Mouse (Mus musculus): ENCODE data around the gene Nol8. TPM values are rescaled to one million over a fixed set of nuclear protein-coding genes. Genes with fewer than 3 reads are reported as not detected.

Nol8 gene
- polyA plus RNA-seq, 1 experiment from 2014 or later, result 12.5 TPM

DNA sequence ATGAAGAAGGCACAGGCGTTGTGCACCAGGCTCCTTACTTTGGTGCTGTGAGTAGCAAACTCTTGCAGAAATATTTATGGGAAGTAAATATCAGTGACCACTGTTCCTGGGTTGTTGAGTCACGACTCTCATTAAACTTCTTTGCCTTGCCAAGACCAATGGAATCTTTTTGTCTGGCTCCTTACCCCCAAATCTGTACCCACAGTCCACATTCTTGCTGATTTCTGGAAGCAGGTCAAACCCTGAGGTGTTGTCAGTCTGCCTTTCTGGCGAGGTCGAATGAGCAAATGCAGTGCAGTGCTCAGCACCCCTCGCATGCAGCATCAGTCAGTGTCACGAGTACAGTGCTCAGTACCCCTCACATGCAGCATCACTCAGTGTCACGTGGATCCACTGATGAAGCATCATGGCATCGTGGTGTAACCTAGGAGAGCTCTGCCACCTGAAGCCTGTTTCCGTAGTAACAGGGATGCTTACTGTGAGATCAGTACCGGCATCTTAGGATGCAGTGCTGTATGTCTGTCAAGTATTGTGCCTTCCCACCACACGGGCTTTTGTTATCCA lies 50.4 kb downstream of the Nol8 start:
- WGBS, result 90% methylated on average over 11 of the region's 11 CpGs
- no peak overlapping the region for H3K9ac ChIP-seq
- peaks cover 72% of the 10 kb centered on the region for H3K36me3 ChIP-seq
- no peak overlapping the region for H3K27ac ChIP-seq
- H3K27me3 ChIP-seq, result no peaks in the 10 kb centered on the region
- no peak for ATAC-seq (ENCODE audit: borderline replicate concordance, extremely low read depth, low FRiP score, low TSS enrichment)
- no peak overlapping the region for H3K4me2 ChIP-seq
- no peaks in the 10 kb centered on the region for H3K4me1 ChIP-seq
- no peaks in the 10 kb centered on the region for H3K9me3 ChIP-seq
- H3K4me3 ChIP-seq, result no peak overlapping the region

DNA sequence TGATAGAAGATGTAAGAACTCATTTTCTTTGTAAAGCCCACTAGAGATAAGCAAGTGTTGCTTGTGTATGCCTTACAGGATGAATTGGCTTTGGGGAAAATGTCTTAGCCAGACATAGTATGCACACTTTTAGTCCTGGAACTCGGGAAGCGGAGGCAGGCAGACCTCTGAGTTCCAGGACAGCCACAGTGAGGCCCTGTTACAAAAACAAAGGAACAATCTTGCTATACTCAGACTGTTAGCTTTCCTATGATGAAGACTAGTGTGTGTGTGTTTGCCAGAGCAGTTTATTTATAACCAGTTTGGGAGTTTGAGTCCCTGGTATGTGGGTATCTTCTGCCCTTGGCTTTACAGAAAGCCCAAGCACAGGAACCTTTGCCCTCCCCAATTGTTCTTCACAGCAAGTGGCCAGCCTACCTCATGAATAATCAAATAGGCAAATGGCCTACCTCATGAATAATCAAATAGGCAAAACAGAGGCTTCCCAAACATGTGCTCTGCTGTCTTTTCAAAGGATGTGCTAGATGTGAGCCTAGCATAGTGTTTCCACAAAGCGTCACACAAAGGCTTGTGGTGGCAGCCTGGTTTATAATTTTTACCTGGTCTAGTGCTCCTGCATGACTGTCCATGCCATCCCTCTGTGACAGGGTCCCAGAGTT lies 53.3 kb downstream of the Nol8 start:
- Histone ChIP-seq H3K4me3 (no peak overlapping the region), H3K9me3 (no peaks in the 10 kb centered on the region), H3K9ac (no peak overlapping the region), H3K27ac (no peak overlapping the region), H3K36me3 (peaks cover 81% of the 10 kb centered on the region), H3K27me3 (no peaks in the 10 kb centered on the region), H3K4me1 (no peaks in the 10 kb centered on the region), H3K4me2 (no peak overlapping the region)
- no peak for ATAC-seq (ENCODE audit: borderline replicate concordance, extremely low read depth, low FRiP score, low TSS enrichment)
- WGBS, result 90% methylated on average over 3 of the region's 3 CpGs

DNA sequence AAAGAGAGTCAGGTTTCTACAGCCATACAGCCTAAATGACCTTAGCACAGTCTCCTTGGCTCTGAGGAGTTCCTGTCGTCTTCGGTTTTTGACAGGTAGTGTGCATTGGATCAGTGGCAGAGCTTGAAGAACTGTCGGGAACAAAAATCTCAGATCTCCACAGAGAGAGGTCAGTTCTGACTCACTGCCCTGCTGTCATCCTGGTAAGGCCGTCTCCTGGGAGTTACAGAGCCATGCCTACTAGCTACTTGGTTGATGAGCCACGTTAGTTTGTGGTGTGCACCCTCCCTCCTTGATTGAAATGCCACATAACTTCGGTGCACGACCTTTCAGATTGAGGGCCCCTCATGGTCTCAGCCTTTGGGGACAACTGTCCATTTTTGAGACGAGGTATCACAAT lies 55.4 kb downstream of the Nol8 start:
- WGBS, result 90% methylated on average over 8 of the region's 8 CpGs
- H3K9ac ChIP-seq, result no peak overlapping the region
- no peak overlapping the region for H3K4me3 ChIP-seq
- no peak overlapping the region for H3K4me2 ChIP-seq
- ATAC-seq (ENCODE audit: borderline replicate concordance, extremely low read depth, low FRiP score, low TSS enrichment), result no peak
- H3K36me3 ChIP-seq, result peaks cover 79% of the 10 kb centered on the region
- H3K9me3 ChIP-seq, result no peaks in the 10 kb centered on the region
- H3K27me3 ChIP-seq, result no peaks in the 10 kb centered on the region
- no peak overlapping the region for H3K27ac ChIP-seq
- H3K4me1 ChIP-seq, result no peaks in the 10 kb centered on the region

DNA sequence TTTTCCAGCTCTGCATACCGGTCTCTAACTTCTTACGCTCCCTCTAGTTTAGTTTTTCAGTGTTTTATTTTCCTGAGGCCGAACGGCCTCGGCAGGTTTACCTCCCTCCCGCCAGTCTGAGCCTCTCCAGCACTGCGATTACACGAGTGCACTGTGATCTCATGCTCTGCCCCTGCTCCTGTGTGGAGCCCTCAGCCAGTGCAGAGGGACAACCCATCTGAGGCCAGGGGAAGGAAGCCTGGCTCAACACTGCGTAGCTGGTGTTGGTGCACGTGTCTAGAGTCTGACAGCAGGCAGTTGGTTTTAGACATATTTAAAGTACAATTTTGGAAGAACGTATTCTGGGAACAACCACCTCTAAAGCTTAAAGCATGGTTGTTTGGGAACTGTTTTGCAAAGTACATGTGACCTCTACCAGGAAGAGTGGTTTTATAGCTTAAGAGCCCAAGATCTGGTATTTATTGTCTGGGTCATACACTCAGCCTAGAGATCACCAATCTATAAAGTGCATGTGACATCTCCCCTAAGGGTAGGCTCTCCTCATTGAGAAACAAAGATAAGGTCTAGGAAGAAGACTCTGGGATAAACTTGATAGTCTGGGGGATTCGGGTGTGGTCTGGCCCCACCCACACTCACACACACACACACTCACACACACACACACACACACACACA lies 59.3 kb downstream of the Nol8 start:
- no peak overlapping the region for H3K4me2 ChIP-seq
- H3K9ac ChIP-seq, result no peak overlapping the region
- ATAC-seq (ENCODE audit: borderline replicate concordance, extremely low read depth, low FRiP score, low TSS enrichment), result no peak

DNA sequence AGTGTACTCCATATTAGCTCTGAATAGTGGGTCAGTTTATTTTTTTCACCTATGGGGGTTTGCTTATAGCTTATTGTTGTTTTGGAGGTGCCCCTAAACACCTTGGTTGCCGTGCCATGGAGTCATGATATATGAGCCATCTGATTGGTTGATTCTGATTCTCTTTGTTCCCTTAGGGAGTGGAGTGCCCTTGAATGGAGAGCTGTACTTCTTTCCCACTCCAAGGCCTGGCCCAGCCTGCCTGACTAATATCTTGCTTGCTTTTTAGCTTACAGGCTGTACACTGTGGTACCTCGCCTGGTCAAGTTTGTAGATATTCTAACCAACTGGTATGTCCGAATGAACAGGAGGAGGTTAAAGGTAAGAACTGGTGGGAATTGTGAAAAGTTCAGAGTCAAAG lies 66.4 kb downstream of the Nol8 start:
- Histone ChIP-seq H3K9ac (no peak overlapping the region), H3K9me3 (no peaks in the 10 kb centered on the region), H3K36me3 (peaks cover 91% of the 10 kb centered on the region), H3K27ac (no peak overlapping the region), H3K4me3 (no peak overlapping the region), H3K27me3 (no peaks in the 10 kb centered on the region), H3K4me2 (no peak overlapping the region), H3K4me1 (no peaks in the 10 kb centered on the region)
- WGBS, result 79% methylated on average over 3 of the region's 3 CpGs
- no peak for ATAC-seq (ENCODE audit: borderline replicate concordance, extremely low read depth, low FRiP score, low TSS enrichment)

More for the DNA sequence above, 59.3 kb downstream of the Nol8 start:
- no peaks in the 10 kb centered on the region for H3K4me1 ChIP-seq
- 94% methylated on average over 12 of the region's 12 CpGs for WGBS
- H3K9me3 ChIP-seq, result no peaks in the 10 kb centered on the region
- no peak overlapping the region for H3K27ac ChIP-seq
- peaks cover 78% of the 10 kb centered on the region for H3K36me3 ChIP-seq
- H3K27me3 ChIP-seq, result no peaks in the 10 kb centered on the region
- no peak overlapping the region for H3K4me3 ChIP-seq

Other genes with a start within 250 kb of the Nol8 start
- gene Ippk, start 231.8 kb upstream of the Nol8 start, polyA plus RNA-seq (2015; fragmentation: Nextera tagmentation; extraction: Ambion mirVana), result 15.1 and 15.2 TPM in 2 replicates
- 0.94 and 1.4 TPM in 2 replicates for gene Tes3-ps, start 159.8 kb upstream of the Nol8 start, polyA plus RNA-seq (2015; fragmentation: Nextera tagmentation; extraction: Ambion mirVana)
- gene Ecm2, start 148.3 kb upstream of the Nol8 start, polyA plus RNA-seq (2015; fragmentation: Nextera tagmentation; extraction: Ambion mirVana), result 1.3 and 1.6 TPM in 2 replicates
- 30.6 and 32.0 TPM in 2 replicates for gene Aspn, start 108.6 kb upstream of the Nol8 start, polyA plus RNA-seq (2015; fragmentation: Nextera tagmentation; extraction: Ambion mirVana)
- 0.92 and 1.1 TPM in 2 replicates for gene Omd, start 70.6 kb upstream of the Nol8 start, polyA plus RNA-seq (2015; fragmentation: Nextera tagmentation; extraction: Ambion mirVana)
- 99.5 and 108 TPM in 2 replicates for gene Ogn, start 45.0 kb upstream of the Nol8 start, polyA plus RNA-seq (2015; fragmentation: Nextera tagmentation; extraction: Ambion mirVana)
- 32.0 and 36.2 TPM in 2 replicates for gene Cenpp, start 293 bp upstream of the Nol8 start, polyA plus RNA-seq (2015; fragmentation: Nextera tagmentation; extraction: Ambion mirVana)
- gene Iars, start 29.0 kb downstream of the Nol8 start, polyA plus RNA-seq (2015; fragmentation: Nextera tagmentation; extraction: Ambion mirVana), result 62.0 and 66.3 TPM in 2 replicates
- not detected in 2 replicates for gene Gm30302, start 145.9 kb downstream of the Nol8 start, polyA plus RNA-seq (2015; fragmentation: Nextera tagmentation; extraction: Ambion mirVana)